Mouse (Mus musculus) liver, postnatal 0 days (tissue): ENCODE measurements around the gene Gcm2. TPM values are rescaled to one million over a fixed set of nuclear protein-coding genes. Genes with fewer than 3 reads are reported as not detected.

Experiments
- ATAC-seq: fragments of 200-750 bp; cut with Nextera tagmentation; 2 replicates; pipeline ENCODE4 v1.8.0; 2017; ENCODE audit warnings: mild to moderate bottlenecking, moderate library complexity
- DNase-seq: peaks from one replicate; pipeline ENCODE4 v3.0.0-alpha.2; 2016
- H3K27ac ChIP-seq: fragments of 300-500 bp; sonication (generic); 2 replicates; pipeline ENCODE4 v1.5.1; 2014; ENCODE audit warnings: antibody characterized with exemption, moderate library complexity, mild to moderate bottlenecking, low read depth
- H3K27me3 ChIP-seq: fragments of 300-500 bp; sonication (generic); 2 replicates; pipeline ENCODE4 v1.6.1; 2014; ENCODE audit warnings: low read length, control low read depth, mixed read lengths; ENCODE audit not compliant: insufficient read depth
- H3K36me3 ChIP-seq: fragments of 300-500 bp; sonication (generic); replicated peaks from 2 replicates; pipeline ENCODE4 v1.6.1; 2014; ENCODE audit warnings: mild to moderate bottlenecking, control low read depth, low read length, moderate library complexity, mixed read lengths; ENCODE audit not compliant: insufficient read depth
- H3K4me1 ChIP-seq: fragments of 300-500 bp; sonication (generic); 2 replicates; pipeline ENCODE4 v1.6.1; 2014; ENCODE audit warnings: antibody characterized with exemption, mild to moderate bottlenecking, control low read depth; ENCODE audit not compliant: insufficient read depth
- H3K4me2 ChIP-seq: fragments of 300-500 bp; sonication (generic); 2 replicates; pipeline ENCODE4 v1.6.1; 2014; ENCODE audit warnings: low read depth, mild to moderate bottlenecking, low read length, moderate library complexity, mixed read lengths
- H3K4me3 ChIP-seq: fragments of 300-500 bp; sonication (generic); 2 replicates; pipeline ENCODE4 v1.5.1; 2014; ENCODE audit warnings: low read depth, low read length
- H3K9ac ChIP-seq: fragments of 300-500 bp; sonication (generic); replicated peaks from 2 replicates; pipeline ENCODE4 v1.6.1; 2014; ENCODE audit warnings: mild to moderate bottlenecking, moderate library complexity
- H3K9me3 ChIP-seq: fragments of 300-500 bp; sonication (generic); 2 replicates; pipeline ENCODE4 v1.6.1; 2016; ENCODE audit warnings: mild to moderate bottlenecking, control low read depth, low read length, mixed read lengths
- CTCF ChIP-seq: sonication (generic); IDR thresholded peaks from 2 replicates; pipeline ENCODE4 v1.5.1; 2016; ENCODE audit warnings: antibody characterized with exemption, low read depth
- EP300 ChIP-seq: IDR thresholded peaks from 2 replicates; pipeline ENCODE4 v1.6.1; 2016; ENCODE audit warnings: antibody characterized with exemption, low read depth, mild to moderate bottlenecking
- WGBS: fragments of 180-500 bp; shearing (Covaris S2); extraction: QIAGEN DNeasy Blood & Tissue Kit; methylation state at CpG from one replicate; pipeline ENCODE4 v1.1.7; 2014; ENCODE audit not compliant: insufficient replicate concordance; 5-methylcytosine and 5-hydroxymethylcytosine counted together
- polyA plus RNA-seq: library from polyadenylated mRNA; unstranded; fragments of >200 nt; fragmentation: Nextera tagmentation; extraction: Ambion mirVana; gene quantifications from 2 replicates; pipeline ENCODE4 v1.2.1, GENCODE M21; 2015

The Gcm2 gene
- polyA plus RNA-seq: not detected in 2 replicates

- TF ChIP-seq EP300 (no peak), CTCF (no peak)
- no peak for DNase-seq
- Histone ChIP-seq H3K9me3 (no peaks in the 10 kb centered on the region), H3K4me3 (no peak within 1 kb of the TSS), H3K4me1 (no peaks in the 10 kb centered on the region), H3K9ac (no peak within 1 kb of the TSS), H3K27ac (no peak within 1 kb of the TSS), H3K4me2 (no peak within 1 kb of the TSS), H3K27me3 (0 out of 2 replicates have a peak, but pooled peaks cover 5% of the 10 kb centered on the region), H3K36me3 (no peaks in the 10 kb centered on the region)
- 66% methylated on average over 3 of the region's 3 CpGs for WGBS
- ATAC-seq: no peak
Measured at GRCm38 (mm10) chr13:41110935-41111334, at the start of gene Gcm2. Gene Gcm2 (minus strand): TSS chr13:41111035.

DNA sequence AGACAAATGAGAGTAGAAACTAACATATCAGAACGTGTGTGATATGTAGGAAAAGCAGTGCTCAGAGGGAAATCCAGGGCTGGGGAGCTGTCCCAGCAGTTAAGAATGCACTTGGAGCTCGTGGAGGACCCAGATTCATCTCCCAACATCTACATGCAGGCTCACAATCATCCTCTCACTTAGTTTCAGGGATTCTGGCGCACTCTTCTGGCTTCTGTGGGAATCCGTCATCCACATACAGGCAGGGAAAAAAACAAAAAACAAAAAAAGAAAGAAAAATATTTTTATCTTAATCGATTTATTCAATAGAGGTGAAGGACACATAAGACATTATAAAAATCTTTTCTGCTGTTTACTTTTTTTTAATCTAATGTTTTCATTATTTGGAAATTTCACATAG is 47.6 kb upstream of the Gcm2 start:
- TF ChIP-seq CTCF (peak; percentile 15; the same call in 1 of the 2 replicates), EP300 (no peak)
- Histone ChIP-seq H3K4me2 (no peak overlapping the region), H3K4me3 (no peak overlapping the region), H3K4me1 (no peaks in the 10 kb centered on the region), H3K27ac (no peak overlapping the region), H3K9ac (no peak overlapping the region), H3K36me3 (no peaks in the 10 kb centered on the region), H3K9me3 (no peaks in the 10 kb centered on the region), H3K27me3 (no peaks in the 10 kb centered on the region)
- WGBS: 61% methylated on average over 5 of the region's 5 CpGs
- ATAC-seq: no peak
- no peak for DNase-seq

DNA sequence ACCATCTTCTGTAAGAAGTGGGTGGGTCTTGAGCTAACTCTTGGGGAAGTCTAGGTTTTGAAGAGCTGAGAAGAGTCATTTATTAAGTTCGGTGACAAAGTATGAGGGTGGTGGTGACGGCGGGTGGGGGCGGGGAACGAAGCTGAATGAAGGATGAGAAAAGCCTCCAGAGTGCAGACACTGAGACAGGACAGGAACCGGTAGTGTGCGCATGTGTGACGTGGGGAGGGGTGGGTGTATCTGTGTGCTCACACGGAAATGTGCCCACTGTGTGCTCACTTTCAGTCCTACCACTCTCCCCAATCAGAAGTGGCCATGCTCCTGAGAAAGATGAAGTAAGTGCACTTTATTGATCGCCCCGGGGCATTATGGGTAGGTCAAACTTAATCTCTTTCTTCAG is 42.3 kb upstream of the Gcm2 start:
- Histone ChIP-seq H3K4me3 (no peak overlapping the region), H3K4me1 (no peaks in the 10 kb centered on the region), H3K4me2 (no peak overlapping the region), H3K9ac (no peak overlapping the region), H3K27ac (no peak overlapping the region), H3K27me3 (no peaks in the 10 kb centered on the region), H3K36me3 (no peaks in the 10 kb centered on the region), H3K9me3 (no peaks in the 10 kb centered on the region)
- 73% methylated on average over 11 of the region's 11 CpGs for WGBS
- ATAC-seq (no peak), DNase-seq (no peak)
- no peak for TF ChIP-seq CTCF

GRCm38 (mm10) chr13:41146271-41146670 is 35.4 kb upstream of the Gcm2 start:
- ATAC-seq: no peak
- no peak for TF ChIP-seq EP300
- TF ChIP-seq CTCF: peak; percentile 90
- WGBS: 73% methylated on average over 10 of the region's 10 CpGs

GRCm38 (mm10) chr13:41145433-41145970 is 34.7 kb upstream of the Gcm2 start:
- no peaks in the 10 kb centered on the region for H3K9me3 ChIP-seq
- H3K27me3 ChIP-seq: no peaks in the 10 kb centered on the region
- H3K4me2 ChIP-seq: no peak overlapping the region
- WGBS: 69% methylated on average over 6 of the region's 6 CpGs
- H3K36me3 ChIP-seq: no peaks in the 10 kb centered on the region
- no peak overlapping the region for H3K4me3 ChIP-seq
- ATAC-seq: no peak
- H3K4me1 ChIP-seq: no peaks in the 10 kb centered on the region
- TF ChIP-seq EP300: no peak
- TF ChIP-seq CTCF: no peak
- no peak overlapping the region for H3K9ac ChIP-seq
- no peak overlapping the region for H3K27ac ChIP-seq
- DNase-seq: no peak

More at GRCm38 (mm10) chr13:41146271-41146670, 35.4 kb upstream of the Gcm2 start:
- Histone ChIP-seq H3K4me1 (no peaks in the 10 kb centered on the region), H3K9me3 (no peaks in the 10 kb centered on the region), H3K4me3 (no peak overlapping the region), H3K9ac (no peak overlapping the region), H3K27me3 (no peaks in the 10 kb centered on the region), H3K36me3 (no peaks in the 10 kb centered on the region), H3K27ac (no peak overlapping the region), H3K4me2 (no peak overlapping the region)
- peak; percentile 68 for DNase-seq

GRCm38 (mm10) chr13:41134901-41135300 is 24.1 kb upstream of the Gcm2 start:
- Histone ChIP-seq H3K27me3 (no peaks in the 10 kb centered on the region), H3K9ac (no peak overlapping the region), H3K4me2 (no peak overlapping the region), H3K9me3 (no peaks in the 10 kb centered on the region), H3K4me1 (no peaks in the 10 kb centered on the region), H3K36me3 (no peaks in the 10 kb centered on the region), H3K4me3 (no peak overlapping the region), H3K27ac (no peak overlapping the region)
- 5% methylated on average over 6 of the region's 6 CpGs for WGBS
- no peak for TF ChIP-seq EP300
- TF ChIP-seq CTCF: peak; percentile 90
- ATAC-seq: no peak
- peak; percentile 79 for DNase-seq
